Comparison of ENCODE assay signal across 6 mouse cellular contexts in genomic region chr9:40555243-40555642, GRCm38 (mm10).
"Had no signal": no experiment of that assay in that cellular context is flagged by ENCODE, and none has a peak within 500 bp of the region (broad histone marks: within the 10 kb centered on the region; RNA-seq: fewer than 3 reads in every experiment).

No protein-coding gene starts in this region.

- DNase-seq: kidney, adult 2 months; kidney, postnatal 14 days; lung, adult 18-20 months; lung, postnatal 36 days; thymus, adult 18-20 months; thymus, postnatal 14 days had no signal
